Mouse (Mus musculus): ENCODE measurements at regions not wholly inside any gene's neighbourhood (a gene's known extent, or its start where the extent isn't known, plus 50 kb on each side); places are given as distances from the start of the nearest gene placed in this dataset.

GRCm38 (mm10) chr2:50739599-50739979 lies 409.3 kb downstream of the Rnd3 start:
- WGBS: 77% methylated on average over 8 of the region's 8 CpGs
- H3K4me3 ChIP-seq (ENCODE audit: insufficient read depth, low read depth, low read length): no peak overlapping the region
- no peak for TF ChIP-seq CTCF (IDR thresholded peaks at IDR 0.05; ENCODE audit: insufficient read depth, low read depth, low read length)
- TF ChIP-seq POLR2A (IDR thresholded peaks at IDR 0.05; ENCODE audit: insufficient read depth, low read depth, low read length): no peak
- H3K4me1 ChIP-seq (ENCODE audit: control insufficient read depth, insufficient read depth, low read length): no peaks in the 10 kb centered on the region
- H3K27ac ChIP-seq (ENCODE audit: insufficient read depth, low read depth, low read length): no peak overlapping the region

- no peak overlapping the region for H3K4me3 ChIP-seq (ENCODE audit: insufficient read depth, low read depth, low read length)
- TF ChIP-seq CTCF (IDR thresholded peaks at IDR 0.05; ENCODE audit: insufficient read depth, low read depth, low read length) (no peak), POLR2A (IDR thresholded peaks at IDR 0.05; ENCODE audit: insufficient read depth, low read depth, low read length) (no peak)
- WGBS: 83% methylated on average over 8 of the region's 8 CpGs
- no peak overlapping the region for H3K27ac ChIP-seq (ENCODE audit: insufficient read depth, low read depth, low read length)
- H3K4me1 ChIP-seq (ENCODE audit: control insufficient read depth, insufficient read depth, low read length): no peaks in the 10 kb centered on the region
These were observed 409.8 kb downstream of the Rnd3 start for GRCm38 (mm10) chr2:50738936-50739598.

- H3K27ac ChIP-seq (ENCODE audit: insufficient read depth, low read depth, low read length): no peak overlapping the region
- WGBS: 90% methylated on average over 9 of the region's 9 CpGs
- TF ChIP-seq CTCF (IDR thresholded peaks at IDR 0.05; ENCODE audit: insufficient read depth, low read depth, low read length): no peak
- no peak for TF ChIP-seq POLR2A (IDR thresholded peaks at IDR 0.05; ENCODE audit: insufficient read depth, low read depth, low read length)
These were observed 411.2 kb downstream of the Rnd3 start for GRCm38 (mm10) chr2:50737706-50738105.

GRCm38 (mm10) chr2:50735029-50735428 lies 413.9 kb downstream of the Rnd3 start:
- no peak overlapping the region for H3K4me3 ChIP-seq (ENCODE audit: insufficient read depth, low read depth, low read length)

More at GRCm38 (mm10) chr2:50737706-50738105, 411.2 kb downstream of the Rnd3 start:
- Histone ChIP-seq H3K4me1 (ENCODE audit: control insufficient read depth, insufficient read depth, low read length) (no peaks in the 10 kb centered on the region), H3K4me3 (ENCODE audit: insufficient read depth, low read depth, low read length) (no peak overlapping the region)

DNA sequence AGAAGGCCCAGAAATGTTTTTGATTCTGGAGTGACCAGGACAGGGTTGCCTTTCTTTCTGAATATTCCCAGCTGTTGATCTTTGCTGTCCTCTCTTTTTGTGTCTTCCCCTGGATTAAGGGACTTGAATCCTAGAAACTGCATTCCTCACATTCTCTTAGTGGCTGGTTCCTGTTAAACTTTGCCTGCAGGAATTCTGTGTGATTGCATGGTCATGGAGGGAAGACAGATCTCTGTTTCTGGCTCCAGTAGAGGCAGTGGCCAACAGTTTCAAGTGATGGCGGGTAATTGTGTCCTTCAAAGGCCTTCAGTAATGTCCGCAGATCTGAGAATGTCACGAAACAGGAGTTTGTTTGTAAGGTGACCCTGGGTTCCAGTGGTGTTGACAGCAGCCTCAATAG lies 410.1 kb upstream of the Mmadhc start:
- no peak overlapping the region for H3K4me3 ChIP-seq (ENCODE audit: insufficient read depth, low read depth, low read length)
- no peak overlapping the region for H3K27ac ChIP-seq (ENCODE audit: insufficient read depth, low read depth, low read length)
- peaks cover 3% of the 10 kb centered on the region; the same call in 1 of the 2 replicates for H3K4me1 ChIP-seq (ENCODE audit: control insufficient read depth, insufficient read depth, low read length)
- TF ChIP-seq POLR2A (IDR thresholded peaks at IDR 0.05; ENCODE audit: insufficient read depth, low read depth, low read length) (no peak), CTCF (IDR thresholded peaks at IDR 0.05; ENCODE audit: insufficient read depth, low read depth, low read length) (no peak)
- 92% methylated on average over 3 of the region's 3 CpGs for WGBS

More at GRCm38 (mm10) chr2:50735029-50735428, 413.9 kb downstream of the Rnd3 start:
- TF ChIP-seq POLR2A (IDR thresholded peaks at IDR 0.05; ENCODE audit: insufficient read depth, low read depth, low read length): no peak
- no peak for TF ChIP-seq CTCF (IDR thresholded peaks at IDR 0.05; ENCODE audit: insufficient read depth, low read depth, low read length)
- 95% methylated on average over 11 of the region's 11 CpGs for WGBS
- H3K4me1 ChIP-seq (ENCODE audit: control insufficient read depth, insufficient read depth, low read length): no peaks in the 10 kb centered on the region
- H3K27ac ChIP-seq (ENCODE audit: insufficient read depth, low read depth, low read length): no peak overlapping the region

- 87% methylated on average over 3 of the region's 3 CpGs for whole genome bisulfite sequencing
These were observed 407.7 kb upstream of the Mmadhc start for GRCm38 (mm10) chr2:50704297-50704696.

GRCm38 (mm10) chr2:50702584-50703450 lies 406.2 kb upstream of the Mmadhc start:
- WGBS: 61% methylated on average over 15 of the region's 15 CpGs
- no peak overlapping the region for H3K27ac ChIP-seq (ENCODE audit: insufficient read depth, low read depth, low read length)
- no peak overlapping the region for H3K4me3 ChIP-seq (ENCODE audit: insufficient read depth, low read depth, low read length)
- TF ChIP-seq CTCF (IDR thresholded peaks at IDR 0.05; ENCODE audit: insufficient read depth, low read depth, low read length) (no peak), POLR2A (IDR thresholded peaks at IDR 0.05; ENCODE audit: insufficient read depth, low read depth, low read length) (no peak)
- H3K4me1 ChIP-seq (ENCODE audit: control insufficient read depth, insufficient read depth, low read length): peaks cover 3% of the 10 kb centered on the region; the same call in 1 of the 2 replicates

More at GRCm38 (mm10) chr2:50704297-50704696, 407.7 kb upstream of the Mmadhc start:
- no peak overlapping the region for H3K4me3 ChIP-seq (ENCODE audit: insufficient read depth, low read depth, low read length)
- no peak overlapping the region for H3K27ac ChIP-seq (ENCODE audit: insufficient read depth, low read depth, low read length)
- TF ChIP-seq CTCF (IDR thresholded peaks at IDR 0.05; ENCODE audit: insufficient read depth, low read depth, low read length) (no peak), POLR2A (IDR thresholded peaks at IDR 0.05; ENCODE audit: insufficient read depth, low read depth, low read length) (no peak)
- peaks cover 3% of the 10 kb centered on the region; the same call in 1 of the 2 replicates for H3K4me1 ChIP-seq (ENCODE audit: control insufficient read depth, insufficient read depth, low read length)

DNA sequence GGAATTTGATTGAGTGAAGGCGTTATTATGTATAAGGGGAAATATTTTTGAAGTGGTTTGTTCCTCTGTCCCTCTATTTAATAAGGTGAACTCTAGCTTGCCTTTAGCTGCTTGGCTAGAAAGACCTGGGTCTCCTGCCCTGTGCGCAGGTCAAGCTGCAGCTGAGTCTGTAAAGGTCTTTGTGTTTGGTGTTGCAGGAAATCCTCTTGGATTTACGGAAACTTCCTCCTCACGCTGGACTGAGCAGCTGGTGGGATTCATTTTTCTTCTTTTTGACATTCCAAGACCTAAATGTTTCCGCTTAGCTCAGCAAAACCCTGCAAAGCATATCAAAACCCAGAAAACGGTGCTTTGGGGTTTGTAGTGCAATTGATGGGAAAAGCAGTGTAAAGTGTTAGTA lies 402.2 kb upstream of the Mmadhc start:
- 84% methylated on average over 6 of the region's 6 CpGs for WGBS
- peaks cover 3% of the 10 kb centered on the region for H3K4me1 ChIP-seq (ENCODE audit: control insufficient read depth, insufficient read depth, low read length)
- H3K4me3 ChIP-seq (ENCODE audit: insufficient read depth, low read depth, low read length): no peak overlapping the region
- TF ChIP-seq POLR2A (IDR thresholded peaks at IDR 0.05; ENCODE audit: insufficient read depth, low read depth, low read length) (no peak), CTCF (IDR thresholded peaks at IDR 0.05; ENCODE audit: insufficient read depth, low read depth, low read length) (no peak)
- no peak overlapping the region for H3K27ac ChIP-seq (ENCODE audit: insufficient read depth, low read depth, low read length)

DNA sequence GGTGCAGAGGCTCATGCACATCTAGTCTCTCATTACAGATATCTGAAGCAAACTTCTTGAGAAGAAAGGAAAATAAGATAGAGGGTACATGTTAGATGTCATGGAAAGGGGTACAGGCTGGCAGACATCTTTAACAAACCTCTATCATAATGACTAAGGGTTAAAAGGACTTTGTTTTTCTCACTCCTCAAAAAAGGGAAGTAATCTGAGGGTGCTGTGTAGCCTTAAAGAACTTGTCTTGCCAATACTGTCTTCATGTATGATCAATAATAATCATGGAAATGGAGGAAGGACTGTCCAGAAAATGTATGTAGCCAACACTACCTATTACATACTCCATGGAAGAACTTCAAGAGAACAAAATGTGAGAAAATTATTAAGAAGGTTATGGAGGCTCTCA lies 400.0 kb upstream of the Mmadhc start:
- Histone ChIP-seq H3K4me3 (ENCODE audit: insufficient read depth, low read depth, low read length) (no peak overlapping the region), H3K4me1 (ENCODE audit: control insufficient read depth, insufficient read depth, low read length) (peaks cover 2% of the 10 kb centered on the region), H3K27ac (ENCODE audit: insufficient read depth, low read depth, low read length) (no peak overlapping the region)
- TF ChIP-seq POLR2A (IDR thresholded peaks at IDR 0.05; ENCODE audit: insufficient read depth, low read depth, low read length): no peak
- TF ChIP-seq CTCF (IDR thresholded peaks at IDR 0.05; ENCODE audit: insufficient read depth, low read depth, low read length): no peak
